Mouse (Mus musculus) inflammation-experienced regulatory T-cells, adult 6 months (primary cell): ENCODE data around the gene Cyb561d1. TPM values are rescaled to one million over a fixed set of nuclear protein-coding genes. Genes with fewer than 3 reads are reported as not detected.
A peak's percentile ranks its signal among the peaks of the same experiment; 100 is the strongest.

Source experiments
- ATAC-seq: one replicate; pipeline ENCODE4 v1.8.0; 2017
- polyA plus RNA-seq, 3 experiments: library from polyadenylated mRNA; unstranded; fragments of 100-300 nt; shearing (Covaris generic); gene quantifications; one replicate each; pipeline ENCODE4 v1.2.1; 2017

Gene Cyb561d1
- polyA plus RNA-seq, 3 experiments from 2014 or later = 6.6 to 7.3 (median 7.1) TPM

DNA sequence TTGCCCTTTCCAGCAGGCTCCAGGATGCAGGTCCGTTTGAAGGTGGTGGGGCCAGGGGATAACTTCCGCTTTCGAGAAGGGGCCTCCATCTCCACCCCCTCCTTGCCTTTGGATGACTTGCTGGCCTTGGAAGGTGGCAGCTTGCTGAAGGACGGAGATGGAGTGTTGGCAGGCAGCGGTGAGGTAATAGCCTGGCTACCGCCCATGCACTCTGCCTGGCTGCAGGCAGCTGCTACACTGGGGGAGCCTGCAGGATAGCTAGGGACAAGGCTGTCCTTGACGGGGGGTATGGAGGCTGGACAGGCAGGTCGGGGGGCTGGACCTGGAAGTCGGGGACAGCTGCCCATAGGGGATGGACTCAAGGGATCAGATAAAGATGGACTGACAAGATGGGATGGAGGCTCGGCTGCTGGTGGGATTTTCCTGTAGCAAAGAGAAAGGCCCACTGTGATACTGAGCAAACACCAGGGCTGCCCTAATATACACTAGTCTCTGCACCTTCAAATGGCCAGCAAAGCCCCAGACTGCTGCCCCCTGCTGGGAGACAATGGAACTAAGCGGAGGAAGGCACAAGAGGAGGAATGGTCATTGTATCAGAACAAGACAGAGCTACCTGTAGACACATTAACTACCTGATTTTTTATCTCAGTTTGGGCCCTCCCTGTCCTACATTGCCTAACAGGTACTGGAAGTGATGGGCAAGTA, 2.8 kb upstream of the Cyb561d1 start:
- no peak for ATAC-seq

DNA sequence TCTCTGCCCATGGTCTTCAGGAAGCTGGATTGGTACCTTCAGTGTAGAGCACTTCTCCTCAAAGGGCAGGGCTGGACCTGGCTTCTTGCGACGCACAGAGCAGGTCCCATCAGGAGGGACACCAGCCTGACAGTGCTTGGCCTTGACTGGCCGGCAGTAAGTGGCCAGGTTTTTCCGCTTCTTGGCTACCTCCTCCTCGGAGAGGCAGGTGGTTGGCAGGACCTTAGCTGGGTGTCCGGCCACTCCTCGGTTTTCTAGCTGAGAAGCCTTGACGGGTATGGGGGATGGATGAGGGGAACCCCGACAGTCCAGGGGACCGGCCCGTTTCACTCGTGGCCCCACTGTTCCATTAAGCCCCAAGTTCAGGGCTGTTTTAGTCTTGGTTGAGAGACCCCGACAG, 2.2 kb upstream of the Cyb561d1 start:
- no peak for ATAC-seq

- ATAC-seq = no peak
Observed at GRCm38 (mm10) chr3:108202506-108202905, 1.5 kb upstream of the Cyb561d1 start.

- ATAC-seq = no peak
Observed at GRCm38 (mm10) chr3:108199231-108199630, 1.8 kb downstream of the Cyb561d1 start.

DNA sequence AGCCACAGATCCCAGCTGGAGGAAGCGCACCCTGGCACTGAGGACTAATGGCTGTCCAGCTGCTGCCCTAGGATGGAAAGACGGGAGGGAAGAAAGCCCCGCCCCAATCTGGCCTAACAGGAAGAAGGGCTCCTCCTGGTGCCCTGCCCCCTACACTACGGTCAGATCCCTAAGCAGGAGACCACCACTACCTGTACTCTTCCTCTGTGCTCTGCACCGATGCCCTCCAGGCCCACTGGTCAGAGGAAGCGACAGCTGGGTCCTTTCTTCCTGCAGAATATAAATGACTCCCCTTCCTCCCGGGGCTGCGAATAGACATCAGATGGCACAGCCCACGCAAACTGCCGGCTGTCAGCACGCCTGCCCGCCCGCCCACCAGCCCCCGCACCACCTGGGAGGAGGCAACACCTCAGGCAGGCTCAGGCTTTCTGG, 3.9 kb downstream of the Cyb561d1 start:
- ATAC-seq = no peak

GRCm38 (mm10) chr3:108195941-108196590, 4.9 kb downstream of the Cyb561d1 start:
- no peak for ATAC-seq

DNA sequence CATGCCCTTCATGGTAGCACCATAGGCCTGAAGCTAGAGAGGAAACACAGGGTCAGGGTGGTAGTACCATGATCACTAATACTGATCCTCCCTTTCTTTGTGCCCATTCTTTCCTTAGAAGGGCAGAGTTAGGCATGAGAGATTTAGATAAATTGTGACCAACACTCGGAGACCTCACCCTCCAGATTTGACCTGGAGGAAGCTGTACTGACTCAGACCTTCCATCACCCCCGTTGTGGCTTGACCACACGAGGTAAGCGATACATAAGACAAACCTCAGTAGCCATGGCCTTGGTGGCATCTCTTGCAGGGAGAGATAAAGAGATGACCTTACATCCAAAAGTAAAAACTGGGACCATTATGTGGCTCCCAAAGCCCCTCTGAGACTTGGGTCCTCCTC, 5.7 kb downstream of the Cyb561d1 start:
- no peak for ATAC-seq

- ATAC-seq = no peak
Observed at GRCm38 (mm10) chr3:108193686-108194085, 7.3 kb downstream of the Cyb561d1 start.

- ATAC-seq = no peak
Observed at GRCm38 (mm10) chr3:108189897-108190296, 11.1 kb downstream of the Cyb561d1 start.

DNA sequence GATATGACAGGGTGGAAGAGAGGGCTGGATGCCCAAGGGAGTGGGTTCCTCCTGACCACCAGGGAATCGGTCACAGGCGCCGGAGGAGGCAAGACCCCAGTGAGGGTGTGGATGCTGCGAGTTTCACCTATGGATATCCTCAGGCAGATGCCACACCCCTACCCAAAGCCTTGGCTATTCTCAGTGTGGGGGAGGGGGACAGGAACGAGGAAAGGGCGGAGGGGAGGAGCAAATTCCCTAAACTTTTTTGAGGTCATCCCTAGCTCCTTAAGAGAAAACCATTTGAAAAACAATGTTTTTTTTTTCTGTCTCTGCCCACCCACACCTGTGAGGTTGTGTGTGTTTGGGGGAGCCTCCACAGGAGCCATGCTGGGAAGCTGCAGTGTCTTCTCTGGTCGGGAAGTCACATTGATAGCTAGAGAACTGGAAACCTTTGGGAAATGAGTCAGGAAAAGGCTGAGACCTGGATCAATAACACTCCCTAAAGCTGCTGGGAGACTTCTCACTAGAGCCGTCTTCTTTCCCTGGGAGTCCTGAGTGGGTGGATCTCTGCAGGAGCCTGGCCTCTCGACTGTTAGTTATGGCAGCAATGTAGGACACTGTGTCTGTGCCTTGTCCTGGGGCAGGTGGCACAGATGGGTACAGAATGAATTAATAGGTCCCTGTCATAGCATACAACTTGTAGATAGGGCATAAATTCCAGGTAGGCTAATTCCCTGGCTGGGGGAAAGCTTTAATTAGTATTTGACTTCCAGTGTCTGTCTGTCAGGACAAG, 12.1 kb downstream of the Cyb561d1 start:
- ATAC-seq = no peak

GRCm38 (mm10) chr3:108187111-108187795, 13.8 kb downstream of the Cyb561d1 start:
- no peak for ATAC-seq

DNA sequence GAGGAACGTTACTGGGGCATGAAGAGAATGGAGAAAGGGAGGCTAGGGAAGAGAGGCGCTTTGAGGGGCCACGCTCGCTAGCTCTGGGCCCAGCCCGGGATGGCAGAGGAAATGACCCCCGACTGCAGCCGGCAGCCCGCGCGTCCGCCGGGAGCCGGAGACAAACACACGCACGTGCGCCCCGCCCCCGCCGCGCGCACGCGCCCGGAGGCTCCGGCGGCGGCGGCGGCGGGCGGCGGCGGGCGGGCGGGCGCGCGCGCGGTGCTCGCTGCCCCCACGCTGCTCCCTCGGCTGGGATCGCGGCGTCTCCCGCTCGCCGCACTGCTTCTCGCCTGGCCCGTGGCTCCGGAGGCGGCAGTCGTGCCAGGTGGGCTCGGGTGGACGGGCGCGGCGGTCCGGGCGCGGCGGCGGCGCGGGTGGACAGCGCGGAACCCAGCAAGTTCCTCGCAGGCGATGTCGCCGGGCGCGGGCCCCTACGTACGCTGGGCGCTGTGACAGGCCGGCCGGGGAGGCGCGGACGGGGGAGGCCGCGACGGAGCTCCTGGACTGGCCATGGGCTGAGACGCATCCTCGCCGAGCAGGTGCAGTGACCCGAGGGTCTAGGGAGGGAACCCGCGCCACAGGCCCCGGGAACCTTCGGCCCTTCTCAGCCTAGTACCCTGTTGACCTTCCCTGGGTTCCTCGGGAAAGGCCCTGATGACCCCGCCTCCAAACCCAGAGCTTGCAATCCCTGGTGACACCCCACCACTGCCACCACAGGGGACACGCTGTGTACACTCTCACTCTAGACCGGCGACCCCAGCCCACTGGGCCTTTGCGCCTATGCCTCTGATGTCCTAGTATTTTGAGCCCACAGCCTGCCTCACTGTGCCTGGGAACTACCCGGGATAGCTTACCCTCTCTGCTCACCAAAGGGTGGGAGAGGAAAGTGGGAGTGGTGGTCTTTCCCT, 14.6 kb downstream of the Cyb561d1 start, which contains the start of gene Amigo1:
TSS of gene Amigo1 (plus strand) at position 238 of the 950 bp plus-strand sequence.
- ATAC-seq = peak; percentile 58

DNA sequence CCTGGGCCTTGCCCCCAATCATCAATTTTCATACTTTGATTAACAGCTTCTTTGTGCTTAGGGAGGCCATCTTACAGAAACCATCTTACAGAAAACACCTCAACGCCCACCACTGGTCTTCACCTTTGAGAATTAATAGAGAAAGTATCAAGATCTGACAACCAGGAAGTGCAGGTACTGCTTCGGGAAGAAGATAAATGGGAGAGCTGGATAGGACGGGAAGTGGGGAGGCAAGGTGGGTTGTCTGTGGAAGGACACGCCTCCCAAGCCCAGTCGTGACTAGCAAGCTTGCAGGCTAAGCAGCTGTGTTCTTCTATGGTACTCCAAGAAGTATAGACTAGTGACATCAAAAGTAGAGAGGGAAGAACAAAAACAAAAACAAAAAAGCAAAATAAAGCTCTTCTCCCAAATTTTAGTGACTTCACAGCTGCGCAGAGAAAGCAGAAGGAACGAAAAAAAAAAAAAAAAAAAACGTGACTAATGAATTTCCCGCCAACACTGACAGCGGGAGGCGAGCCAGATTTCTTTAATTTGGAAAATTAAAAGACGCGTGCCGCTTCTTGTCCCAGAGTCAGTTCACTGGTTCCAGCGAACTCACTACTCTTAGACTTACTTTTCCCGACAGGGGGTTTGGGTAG, 15.4 kb downstream of the Cyb561d1 start:
- no peak for ATAC-seq

DNA sequence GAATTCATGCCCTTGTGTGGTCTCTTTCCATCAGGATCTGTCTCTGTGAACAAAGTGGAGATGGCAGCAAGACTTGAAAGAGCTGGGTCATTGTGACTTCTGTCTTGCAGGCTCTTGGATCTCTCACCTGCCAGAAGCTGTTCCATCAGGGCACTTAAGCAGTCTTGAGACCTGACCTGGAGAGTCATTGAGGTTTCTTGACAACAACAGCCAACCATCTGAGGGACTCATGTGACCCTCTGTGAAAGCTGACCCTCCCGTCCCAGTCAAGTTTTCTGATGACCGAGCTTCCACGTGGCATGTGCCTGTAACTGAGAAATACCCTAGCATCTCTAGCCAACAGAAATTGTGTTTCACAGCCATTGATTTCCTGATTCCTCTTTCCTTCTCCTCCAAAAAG, 16.3 kb downstream of the Cyb561d1 start:
- no peak for ATAC-seq

- ATAC-seq = no peak
Observed at GRCm38 (mm10) chr3:108180514-108180913, 20.5 kb downstream of the Cyb561d1 start.

- no peak for ATAC-seq
Observed at GRCm38 (mm10) chr3:108178756-108179715, 22.0 kb downstream of the Cyb561d1 start.

- no peak for ATAC-seq
Observed at GRCm38 (mm10) chr3:108174672-108175531, 26.1 kb downstream of the Cyb561d1 start.

GRCm38 (mm10) chr3:108169199-108169598, 31.8 kb downstream of the Cyb561d1 start:
- no peak for ATAC-seq

DNA sequence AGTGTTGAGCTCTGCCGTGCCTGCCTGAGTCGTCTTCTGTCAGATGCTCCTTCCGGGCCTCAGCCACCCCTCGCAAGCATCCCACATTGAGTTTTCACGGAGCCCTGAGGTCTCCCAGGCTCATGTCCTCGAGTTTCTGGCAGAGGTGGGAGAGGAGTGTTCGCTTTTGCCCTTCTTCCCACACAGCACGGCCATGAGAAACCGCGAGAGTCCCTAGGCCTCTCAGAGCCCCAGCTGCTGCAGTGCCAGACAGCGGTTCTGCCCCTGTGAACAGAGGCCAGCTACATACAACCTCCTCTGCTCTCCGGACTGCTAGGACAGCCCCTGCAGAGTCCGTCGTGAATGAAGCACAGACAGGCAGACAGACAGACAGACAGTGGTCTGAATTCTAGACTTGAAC, 33.5 kb downstream of the Cyb561d1 start:
- no peak for ATAC-seq
